Mouse (Mus musculus) limb, embryonic 14.5 days (tissue): ENCODE measurements at regions not wholly inside any gene's neighbourhood (a gene's known extent, or its start where the extent isn't known, plus 50 kb on each side); places are given as distances from the start of the nearest gene placed in this dataset.

Experiments used
- ATAC-seq: fragments of 200-750 bp; cut with Nextera tagmentation; 2 replicates; pipeline ENCODE4 v1.8.0; 2017; ENCODE audit warnings: low read depth, moderate number of reproducible peaks, moderate TSS enrichment; ENCODE audit not compliant: low FRiP score
- DNase-seq: peaks from one replicate; pipeline ENCODE4 v3.0.0-alpha.2; 2015; ENCODE audit warnings: low spot score
- H3K27ac ChIP-seq: fragments of 300-500 bp; sonication (generic); replicated peaks from 2 replicates; pipeline ENCODE4 v1.5.1; 2014; ENCODE audit warnings: low read depth, mild to moderate bottlenecking, low read length, moderate library complexity, mixed read lengths
- H3K27me3 ChIP-seq: fragments of 300-500 bp; sonication (generic); 2 replicates; pipeline ENCODE4 v1.6.1; 2014; ENCODE audit warnings: low read length, mixed read lengths; ENCODE audit not compliant: control insufficient read depth, insufficient read depth
- H3K36me3 ChIP-seq: fragments of 300-500 bp; sonication (generic); 2 replicates; pipeline ENCODE4 v1.6.1; 2014; ENCODE audit warnings: mild to moderate bottlenecking, low read length, moderate library complexity, mixed read lengths; ENCODE audit not compliant: control insufficient read depth, insufficient read depth
- H3K4me1 ChIP-seq: fragments of 300-500 bp; sonication (generic); 2 replicates; pipeline ENCODE4 v1.6.1; 2014; ENCODE audit warnings: antibody characterized with exemption, low read length, mixed read lengths; ENCODE audit not compliant: control insufficient read depth, insufficient read depth
- H3K4me2 ChIP-seq: fragments of 300-500 bp; sonication (generic); replicated peaks from 2 replicates; pipeline ENCODE4 v1.6.1; 2014; ENCODE audit warnings: low read depth, mild to moderate bottlenecking, low read length, moderate library complexity; ENCODE audit not compliant: severe bottlenecking
- H3K4me3 ChIP-seq: fragments of 300-500 bp; sonication (generic); replicated peaks from 2 replicates; pipeline ENCODE4 v1.5.1; 2014; ENCODE audit warnings: low read length
- H3K9ac ChIP-seq: fragments of 300-500 bp; sonication (generic); 2 replicates; pipeline ENCODE4 v1.6.1; 2014; ENCODE audit warnings: mild to moderate bottlenecking, low read depth, low read length, moderate library complexity; ENCODE audit not compliant: severe bottlenecking
- H3K9me3 ChIP-seq: fragments of 300-500 bp; sonication (generic); 2 replicates; pipeline ENCODE4 v1.6.1; 2016; ENCODE audit warnings: low read length; ENCODE audit not compliant: control insufficient read depth
- POLR2A ChIP-seq: fragments of 200-500 bp; IDR thresholded peaks from 2 replicates; pipeline ENCODE4 v1.8.0; 2012; ENCODE audit warnings: inconsistent platforms, mild to moderate bottlenecking, moderate library complexity, borderline replicate concordance; ENCODE audit not compliant: insufficient read depth, insufficient read length; ENCODE audit errors: extremely low read depth
- WGBS: fragments of 180-500 bp; shearing (Covaris S2); extraction: QIAGEN DNeasy Blood & Tissue Kit; methylation state at CpG from one replicate; pipeline ENCODE4 v1.1.7; 2014; 5-methylcytosine and 5-hydroxymethylcytosine counted together

- Histone ChIP-seq H3K4me2 (no peak overlapping the region), H3K4me1 (no peaks in the 10 kb centered on the region), H3K27me3 (no peaks in the 10 kb centered on the region), H3K27ac (no peak overlapping the region), H3K9ac (no peak overlapping the region), H3K4me3 (no peak overlapping the region), H3K9me3 (no peaks in the 10 kb centered on the region), H3K36me3 (no peaks in the 10 kb centered on the region)
- DNase-seq: no peak
- ATAC-seq: no peak
- WGBS: 65% methylated on average over 2 of the region's 2 CpGs
- no peak for TF ChIP-seq POLR2A
These were observed 776.9 kb downstream of the Kcnma1 start for GRCm38 (mm10) chr14:23237376-23237775.

- Histone ChIP-seq H3K4me1 (no peaks in the 10 kb centered on the region), H3K4me2 (no peak overlapping the region), H3K27me3 (no peaks in the 10 kb centered on the region), H3K27ac (no peak overlapping the region), H3K9me3 (no peaks in the 10 kb centered on the region), H3K4me3 (no peak overlapping the region), H3K36me3 (no peaks in the 10 kb centered on the region), H3K9ac (no peak overlapping the region)
- no peak for DNase-seq
- no peak for ATAC-seq
- 71% methylated on average over 3 of the region's 3 CpGs for WGBS
- no peak for TF ChIP-seq POLR2A
These were observed 815.6 kb downstream of the Kcnma1 start for GRCm38 (mm10) chr14:23198676-23199075.

GRCm38 (mm10) chr14:23194569-23195529, 819.4 kb downstream of the Kcnma1 start:
- Histone ChIP-seq H3K4me2 (no peak overlapping the region), H3K4me3 (no peak overlapping the region), H3K4me1 (no peaks in the 10 kb centered on the region), H3K9ac (no peak overlapping the region), H3K36me3 (no peaks in the 10 kb centered on the region), H3K9me3 (no peaks in the 10 kb centered on the region), H3K27ac (no peak overlapping the region), H3K27me3 (no peaks in the 10 kb centered on the region)
- no peak for DNase-seq
- no peak for ATAC-seq
- WGBS: 74% methylated on average over 7 of the region's 7 CpGs
- no peak for TF ChIP-seq POLR2A

GRCm38 (mm10) chr14:23192566-23192965, 821.7 kb downstream of the Kcnma1 start:
- no peak for TF ChIP-seq POLR2A
- H3K4me3 ChIP-seq: no peak overlapping the region
- H3K9me3 ChIP-seq: no peaks in the 10 kb centered on the region
- no peaks in the 10 kb centered on the region for H3K36me3 ChIP-seq
- DNase-seq: no peak
- H3K27ac ChIP-seq: no peak overlapping the region
- no peak overlapping the region for H3K9ac ChIP-seq
- 59% methylated on average over 3 of the region's 3 CpGs for WGBS
- no peak overlapping the region for H3K4me2 ChIP-seq
- no peak for ATAC-seq
- no peaks in the 10 kb centered on the region for H3K4me1 ChIP-seq
- no peaks in the 10 kb centered on the region for H3K27me3 ChIP-seq

- no peaks in the 10 kb centered on the region for H3K36me3 ChIP-seq
- no peaks in the 10 kb centered on the region for H3K27me3 ChIP-seq
- no peak overlapping the region for H3K4me2 ChIP-seq
- no peaks in the 10 kb centered on the region for H3K9me3 ChIP-seq
- TF ChIP-seq POLR2A: no peak
- 64% methylated on average over 6 of the region's 6 CpGs for WGBS
- no peaks in the 10 kb centered on the region for H3K4me1 ChIP-seq
- no peak for ATAC-seq
- DNase-seq: no peak
- no peak overlapping the region for H3K4me3 ChIP-seq
- no peak overlapping the region for H3K27ac ChIP-seq
- no peak overlapping the region for H3K9ac ChIP-seq
These were observed 828.9 kb downstream of the Kcnma1 start for GRCm38 (mm10) chr14:23185359-23185758.
